Mouse (Mus musculus): ENCODE measurements around the gene Asb10. TPM values are rescaled to one million over a fixed set of nuclear protein-coding genes. Genes with fewer than 3 reads are reported as not detected.

Asb10 gene
- polyA plus RNA-seq, 1 experiment from 2014 or later = 6.3 TPM

DNA sequence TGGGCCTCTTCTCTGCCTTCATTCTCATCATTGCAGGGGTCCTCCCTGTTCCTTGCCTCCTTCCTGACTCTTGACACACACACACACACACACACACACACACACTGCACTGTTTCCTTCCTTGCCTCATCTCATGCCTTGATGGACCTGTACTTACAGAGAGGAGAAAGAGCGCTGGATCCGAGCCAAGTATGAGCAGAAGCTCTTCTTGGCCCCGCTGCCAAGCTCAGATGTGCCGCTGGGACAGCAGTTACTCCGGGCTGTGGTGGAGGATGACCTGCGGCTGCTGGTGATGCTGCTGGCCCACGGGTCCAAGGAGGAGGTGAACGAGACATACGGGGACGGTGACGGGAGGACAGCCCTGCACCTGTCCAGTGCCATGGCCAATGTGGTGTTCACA, 39.9 kb downstream of the Asb10 start:
- Histone ChIP-seq H3K27me3 (ENCODE audit: control insufficient read depth, insufficient read depth, low read length) (peaks cover 15% of the 10 kb centered on the region; the same call in 1 of the 2 replicates), H3K9ac (ENCODE audit: low read length) (no peak overlapping the region), H3K27ac (replicated peaks in 1 of 2; ENCODE audit: control insufficient read depth in 1 of 2, insufficient read depth in 1 of 2, low read depth in 2 of 2, low read length in 2 of 2) (no peak overlapping the region), H3K4me3 (ENCODE audit: control insufficient read depth in 1 of 2, insufficient read depth in 1 of 2, low read depth in 1 of 2, low read length in 2 of 2) (no peak overlapping the region), H3K9me3 (ENCODE audit: control insufficient read depth, low read length) (no peaks in the 10 kb centered on the region), H3K4me2 (ENCODE audit: low read length) (no peak overlapping the region), H3K4me1 (ENCODE audit: control insufficient read depth in 2 of 2, insufficient read depth in 2 of 2, low read length in 2 of 2) (no peaks in the 10 kb centered on the region; a peak in 1 of 4 replicates), H3K36me3 (ENCODE audit: control insufficient read depth, insufficient read depth, low read length) (peaks cover 66% of the 10 kb centered on the region)
- no peak for ATAC-seq (ENCODE audit: insufficient number of reproducible peaks, insufficient read depth, low FRiP score, low read depth)
- WGBS = 82% methylated on average over 11 of the region's 11 CpGs

DNA sequence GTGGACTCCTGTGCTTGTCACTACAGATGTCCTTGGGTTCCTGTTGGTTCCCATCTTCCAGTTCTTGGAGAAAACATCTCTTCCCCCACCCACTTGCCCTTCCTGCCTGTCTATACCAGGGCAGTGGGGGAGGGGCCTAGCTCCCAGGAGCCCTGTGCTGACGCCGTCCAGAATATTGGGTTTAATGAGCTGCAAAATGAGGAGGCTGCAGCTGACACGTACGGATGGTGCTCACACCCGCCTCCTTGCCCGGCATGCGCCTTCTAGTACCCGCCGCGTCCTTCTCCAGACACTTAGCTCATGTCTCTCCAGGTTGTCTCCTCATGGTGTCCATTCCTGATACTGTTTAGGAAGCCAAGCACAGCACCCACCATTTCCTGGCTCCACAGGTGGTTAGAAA, 41.7 kb downstream of the Asb10 start:
- Histone ChIP-seq H3K9me3 (ENCODE audit: control insufficient read depth, low read length) (no peaks in the 10 kb centered on the region), H3K27ac (replicated peaks in 1 of 2; ENCODE audit: control insufficient read depth in 1 of 2, insufficient read depth in 1 of 2, low read depth in 2 of 2, low read length in 2 of 2) (no peak overlapping the region), H3K27me3 (ENCODE audit: control insufficient read depth, insufficient read depth, low read length) (peaks cover 4% of the 10 kb centered on the region; the same call in 1 of the 2 replicates), H3K4me3 (ENCODE audit: control insufficient read depth in 1 of 2, insufficient read depth in 1 of 2, low read depth in 1 of 2, low read length in 2 of 2) (no peak overlapping the region), H3K4me2 (ENCODE audit: low read length) (no peak overlapping the region), H3K36me3 (ENCODE audit: control insufficient read depth, insufficient read depth, low read length) (peaks cover 82% of the 10 kb centered on the region), H3K9ac (ENCODE audit: low read length) (no peak overlapping the region), H3K4me1 (ENCODE audit: control insufficient read depth in 2 of 2, insufficient read depth in 2 of 2, low read length in 2 of 2) (no peaks in the 10 kb centered on the region; a peak in 1 of 4 replicates)
- ATAC-seq (ENCODE audit: insufficient number of reproducible peaks, insufficient read depth, low FRiP score, low read depth) = no peak
- 89% methylated on average over 10 of the region's 10 CpGs for WGBS

DNA sequence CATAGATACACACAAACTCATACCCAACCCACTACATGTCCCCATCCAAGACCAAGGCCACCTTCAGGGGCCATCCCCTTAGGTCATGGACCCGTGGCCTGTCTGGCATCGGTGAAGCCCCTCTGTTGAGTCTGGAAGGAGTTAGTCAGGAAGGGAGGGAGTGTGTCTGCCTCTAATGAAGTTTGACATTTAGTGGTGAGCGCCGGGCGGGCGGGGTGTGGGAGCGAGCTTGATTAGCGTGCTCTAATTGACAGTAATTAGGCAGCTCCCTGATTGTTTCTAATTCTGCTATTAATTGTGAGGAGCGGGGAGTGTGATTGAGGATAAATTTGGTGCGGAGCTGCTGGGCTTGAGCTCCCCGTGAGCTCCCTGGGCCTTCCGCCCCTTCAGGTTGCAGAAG, 43.3 kb downstream of the Asb10 start:
- Histone ChIP-seq H3K4me1 (ENCODE audit: control insufficient read depth in 2 of 2, insufficient read depth in 2 of 2, low read length in 2 of 2) (no peaks in the 10 kb centered on the region; a peak in 1 of 4 replicates), H3K9ac (ENCODE audit: low read length) (no peak overlapping the region), H3K4me3 (ENCODE audit: control insufficient read depth in 1 of 2, insufficient read depth in 1 of 2, low read depth in 1 of 2, low read length in 2 of 2) (no peak overlapping the region), H3K27ac (replicated peaks in 1 of 2; ENCODE audit: control insufficient read depth in 1 of 2, insufficient read depth in 1 of 2, low read depth in 2 of 2, low read length in 2 of 2) (no peak overlapping the region), H3K4me2 (ENCODE audit: low read length) (no peak overlapping the region), H3K27me3 (ENCODE audit: control insufficient read depth, insufficient read depth, low read length) (no peaks in the 10 kb centered on the region; the same call in 1 of the 2 replicates), H3K36me3 (ENCODE audit: control insufficient read depth, insufficient read depth, low read length) (peaks cover 98% of the 10 kb centered on the region), H3K9me3 (ENCODE audit: control insufficient read depth, low read length) (no peaks in the 10 kb centered on the region)
- ATAC-seq (ENCODE audit: insufficient number of reproducible peaks, insufficient read depth, low FRiP score, low read depth) = no peak
- 80% methylated on average over 12 of the region's 12 CpGs for WGBS

DNA sequence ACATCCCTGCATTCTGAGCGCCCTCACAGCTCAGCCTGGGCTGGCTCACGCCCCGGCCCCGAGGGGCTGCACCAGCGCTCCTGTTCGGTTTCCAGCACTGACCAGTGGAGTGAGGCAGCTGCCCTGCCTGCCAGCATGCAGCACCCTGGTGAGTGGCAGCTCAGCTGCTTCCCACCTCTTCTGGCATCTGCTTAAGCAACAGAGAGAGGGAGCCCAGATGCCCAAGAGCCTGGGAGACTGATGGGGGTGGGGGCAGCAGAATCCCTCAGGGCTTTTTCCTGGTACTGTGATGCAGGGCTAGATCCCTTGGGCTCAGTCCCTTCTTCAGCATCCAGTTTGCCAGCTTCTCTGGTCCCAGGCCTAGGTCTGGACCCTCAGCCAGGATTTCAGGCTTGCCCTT, 44.0 kb downstream of the Asb10 start:
- 81% methylated on average over 6 of the region's 6 CpGs for WGBS
- Histone ChIP-seq H3K4me1 (ENCODE audit: control insufficient read depth in 2 of 2, insufficient read depth in 2 of 2, low read length in 2 of 2) (no peaks in the 10 kb centered on the region; a peak in 1 of 4 replicates), H3K9ac (ENCODE audit: low read length) (no peak overlapping the region), H3K36me3 (ENCODE audit: control insufficient read depth, insufficient read depth, low read length) (peaks cover 98% of the 10 kb centered on the region), H3K27me3 (ENCODE audit: control insufficient read depth, insufficient read depth, low read length) (no peaks in the 10 kb centered on the region; the same call in 1 of the 2 replicates), H3K4me3 (ENCODE audit: control insufficient read depth in 1 of 2, insufficient read depth in 1 of 2, low read depth in 1 of 2, low read length in 2 of 2) (no peak overlapping the region), H3K4me2 (ENCODE audit: low read length) (no peak overlapping the region), H3K9me3 (ENCODE audit: control insufficient read depth, low read length) (no peaks in the 10 kb centered on the region), H3K27ac (replicated peaks in 1 of 2; ENCODE audit: control insufficient read depth in 1 of 2, insufficient read depth in 1 of 2, low read depth in 2 of 2, low read length in 2 of 2) (no peak overlapping the region)
- no peak for ATAC-seq (ENCODE audit: insufficient number of reproducible peaks, insufficient read depth, low FRiP score, low read depth)

DNA sequence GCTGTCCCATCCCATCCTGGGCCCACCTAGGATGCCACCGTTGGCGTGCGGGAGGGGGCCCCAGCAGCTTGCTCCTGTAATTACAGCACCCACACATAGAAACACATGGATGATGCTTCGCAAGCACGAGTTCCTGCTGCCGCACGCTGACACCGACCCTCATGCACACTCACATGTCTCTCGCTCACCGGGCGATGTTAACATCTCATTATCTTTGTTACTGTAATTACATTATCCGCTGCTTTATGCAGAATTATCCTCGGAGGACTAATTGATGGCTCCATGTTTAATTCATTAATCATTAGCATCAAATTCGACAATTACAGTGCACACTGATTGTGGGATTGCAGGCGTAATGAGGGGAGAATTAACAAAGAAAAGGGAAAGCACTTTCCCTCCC, 45.8 kb downstream of the Asb10 start:
- no peaks in the 10 kb centered on the region for H3K27me3 ChIP-seq (ENCODE audit: control insufficient read depth, insufficient read depth, low read length)
- no peak overlapping the region for H3K9ac ChIP-seq (ENCODE audit: low read length)
- H3K4me2 ChIP-seq (ENCODE audit: low read length) = no peak overlapping the region
- H3K9me3 ChIP-seq (ENCODE audit: control insufficient read depth, low read length) = no peaks in the 10 kb centered on the region
- peaks cover 98% of the 10 kb centered on the region for H3K36me3 ChIP-seq (ENCODE audit: control insufficient read depth, insufficient read depth, low read length)
- no peak overlapping the region for H3K4me3 ChIP-seq (ENCODE audit: control insufficient read depth in 1 of 2, insufficient read depth in 1 of 2, low read depth in 1 of 2, low read length in 2 of 2)
- H3K27ac ChIP-seq (replicated peaks in 1 of 2; ENCODE audit: control insufficient read depth in 1 of 2, insufficient read depth in 1 of 2, low read depth in 2 of 2, low read length in 2 of 2) = no peak overlapping the region
- 89% methylated on average over 15 of the region's 15 CpGs for WGBS
- ATAC-seq (ENCODE audit: insufficient number of reproducible peaks, insufficient read depth, low FRiP score, low read depth) = no peak
- H3K4me1 ChIP-seq (ENCODE audit: control insufficient read depth in 2 of 2, insufficient read depth in 2 of 2, low read length in 2 of 2) = no peaks in the 10 kb centered on the region; a peak in 1 of 4 replicates

DNA sequence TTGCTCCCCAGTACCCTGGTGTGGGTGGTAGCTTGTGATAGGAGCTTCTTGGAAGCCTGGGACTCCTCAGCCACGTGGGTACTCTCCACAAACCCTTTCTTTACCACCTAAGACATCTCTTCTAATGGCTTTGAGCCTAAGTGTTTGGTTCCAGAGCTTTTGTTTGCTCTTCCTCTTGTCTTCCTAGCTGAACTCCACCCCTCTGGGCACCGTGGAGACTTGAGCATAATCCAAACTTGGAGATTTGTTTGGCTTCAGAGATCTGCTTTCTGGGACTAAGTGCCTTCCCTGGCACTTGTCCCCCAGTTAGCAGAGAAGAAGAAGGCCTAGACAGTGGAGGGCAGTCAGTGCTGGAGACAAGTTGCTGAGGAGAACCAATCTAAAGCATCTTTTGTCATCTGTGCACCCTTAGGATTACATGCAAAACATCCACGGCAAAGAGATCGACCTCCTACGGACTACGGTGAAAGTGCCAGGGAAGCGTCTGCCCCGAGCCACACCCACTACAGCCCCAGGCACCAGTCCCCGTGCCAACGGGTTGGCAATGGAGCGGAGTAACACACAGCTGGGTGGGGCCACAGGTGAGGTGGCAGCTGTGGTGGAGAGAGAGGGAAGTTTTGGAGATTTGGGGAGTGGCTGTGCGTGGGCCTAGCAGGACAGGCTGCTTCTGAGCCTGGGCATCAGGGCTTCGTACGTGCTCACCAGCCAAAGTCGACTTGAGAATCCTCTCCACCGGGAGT, 48.1 kb downstream of the Asb10 start:
- Histone ChIP-seq H3K9ac (ENCODE audit: low read length) (no peak overlapping the region), H3K9me3 (ENCODE audit: control insufficient read depth, low read length) (no peaks in the 10 kb centered on the region), H3K4me2 (ENCODE audit: low read length) (no peak overlapping the region), H3K27me3 (ENCODE audit: control insufficient read depth, insufficient read depth, low read length) (no peaks in the 10 kb centered on the region), H3K4me3 (ENCODE audit: control insufficient read depth in 1 of 2, insufficient read depth in 1 of 2, low read depth in 1 of 2, low read length in 2 of 2) (no peak overlapping the region), H3K36me3 (ENCODE audit: control insufficient read depth, insufficient read depth, low read length) (peaks cover 98% of the 10 kb centered on the region), H3K4me1 (ENCODE audit: control insufficient read depth in 2 of 2, insufficient read depth in 2 of 2, low read length in 2 of 2) (no peaks in the 10 kb centered on the region), H3K27ac (replicated peaks in 1 of 2; ENCODE audit: control insufficient read depth in 1 of 2, insufficient read depth in 1 of 2, low read depth in 2 of 2, low read length in 2 of 2) (no peak overlapping the region)
- ATAC-seq (ENCODE audit: insufficient number of reproducible peaks, insufficient read depth, low FRiP score, low read depth) = no peak
- 87% methylated on average over 16 of the region's 16 CpGs for WGBS

DNA sequence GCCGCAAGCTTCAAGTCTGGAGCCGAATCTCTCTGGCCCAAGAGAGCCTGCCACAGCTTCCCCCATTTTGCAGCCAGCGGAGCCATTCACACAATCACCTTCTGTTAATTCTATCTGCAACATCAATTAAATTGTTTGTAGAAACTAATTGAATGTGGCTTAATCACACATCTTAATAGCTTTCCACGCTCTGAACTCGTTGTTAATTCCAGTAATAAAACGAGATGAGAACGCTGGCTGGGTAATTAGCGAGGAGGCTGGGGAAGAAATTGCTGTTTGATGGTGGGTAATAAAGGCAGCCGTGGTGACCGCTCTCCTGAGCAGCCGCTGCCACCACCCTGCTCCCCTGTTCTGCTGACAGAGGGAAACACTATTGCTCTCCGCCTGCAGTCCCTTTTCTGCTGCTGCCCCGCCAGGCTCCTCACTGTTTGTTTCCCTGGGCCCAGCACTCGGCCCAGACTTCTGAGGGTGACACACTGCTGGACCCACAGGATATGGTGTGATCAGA, 50.3 kb downstream of the Asb10 start:
- Histone ChIP-seq H3K9me3 (ENCODE audit: control insufficient read depth, low read length) (no peaks in the 10 kb centered on the region), H3K4me1 (ENCODE audit: control insufficient read depth in 2 of 2, insufficient read depth in 2 of 2, low read length in 2 of 2) (no peaks in the 10 kb centered on the region; a peak in 1 of 4 replicates), H3K4me3 (ENCODE audit: control insufficient read depth in 1 of 2, insufficient read depth in 1 of 2, low read depth in 1 of 2, low read length in 2 of 2) (no peak overlapping the region), H3K27me3 (ENCODE audit: control insufficient read depth, insufficient read depth, low read length) (no peaks in the 10 kb centered on the region), H3K9ac (ENCODE audit: low read length) (no peak overlapping the region), H3K4me2 (ENCODE audit: low read length) (no peak overlapping the region), H3K36me3 (ENCODE audit: control insufficient read depth, insufficient read depth, low read length) (peaks cover 89% of the 10 kb centered on the region), H3K27ac (replicated peaks in 1 of 2; ENCODE audit: control insufficient read depth in 1 of 2, insufficient read depth in 1 of 2, low read depth in 2 of 2, low read length in 2 of 2) (no peak overlapping the region)
- no peak for ATAC-seq (ENCODE audit: insufficient number of reproducible peaks, insufficient read depth, low FRiP score, low read depth)
- 87% methylated on average over 14 of the region's 14 CpGs for WGBS

All from heart, embryonic 14.5 days (tissue).